Mouse (Mus musculus) bone marrow macrophage, adult 2 months (primary cell): Measurements from ENCODE around the gene Nek10.

Experiments used
- CTCF ChIP-seq: IDR thresholded peaks from 2 replicates; pipeline ENCODE4 v1.5.1; 2012; ENCODE audit warnings: low read depth, mild to moderate bottlenecking, low read length, moderate library complexity
- POLR2A ChIP-seq: IDR thresholded peaks from 2 replicates; pipeline ENCODE4 v1.6.1; 2012; ENCODE audit warnings: mild to moderate bottlenecking, low read depth, low read length, borderline replicate concordance

GRCm38 (mm10) chr14:14934977-14935376, 131.8 kb downstream of the Nek10 start:
- TF ChIP-seq POLR2A (no peak), CTCF (no peak)
